Mouse (Mus musculus): Measurements from ENCODE around the gene Tenm2.

The Tenm2 gene

GRCm38 (mm10) chr11:36481086-36481485, 754.7 kb downstream of the Tenm2 start:
- no peak for TF ChIP-seq GATA4 (IDR thresholded peaks at IDR 0.05; ENCODE audit: insufficient replicate concordance, low read length)

GRCm38 (mm10) chr11:36469811-36470551, 765.8 kb downstream of the Tenm2 start:
- no peak for TF ChIP-seq GATA4 (IDR thresholded peaks at IDR 0.05; ENCODE audit: insufficient replicate concordance, low read length)

- no peak for TF ChIP-seq GATA4 (IDR thresholded peaks at IDR 0.05; ENCODE audit: insufficient replicate concordance, low read length)
Measured at GRCm38 (mm10) chr11:36458451-36458850, 777.3 kb downstream of the Tenm2 start.

- TF ChIP-seq GATA4 (IDR thresholded peaks at IDR 0.05; ENCODE audit: insufficient replicate concordance, low read length) = no peak
Measured at GRCm38 (mm10) chr11:36454076-36454475, 781.7 kb downstream of the Tenm2 start.

GRCm38 (mm10) chr11:36452436-36452835, 783.3 kb downstream of the Tenm2 start:
- no peak for TF ChIP-seq GATA4 (IDR thresholded peaks at IDR 0.05; ENCODE audit: insufficient replicate concordance, low read length)

GRCm38 (mm10) chr11:36446351-36446750, 789.4 kb downstream of the Tenm2 start:
- no peak for TF ChIP-seq GATA4 (IDR thresholded peaks at IDR 0.05; ENCODE audit: insufficient replicate concordance, low read length)

- TF ChIP-seq GATA4 (IDR thresholded peaks at IDR 0.05; ENCODE audit: insufficient replicate concordance, low read length) = no peak
Measured at GRCm38 (mm10) chr11:36443821-36444220, 791.9 kb downstream of the Tenm2 start.

- TF ChIP-seq GATA4 (IDR thresholded peaks at IDR 0.05; ENCODE audit: insufficient replicate concordance, low read length) = no peak
Measured at GRCm38 (mm10) chr11:36441801-36442200, 794.0 kb downstream of the Tenm2 start.

- TF ChIP-seq GATA4 (IDR thresholded peaks at IDR 0.05; ENCODE audit: insufficient replicate concordance, low read length) = no peak
Measured at GRCm38 (mm10) chr11:36436251-36436650, 799.5 kb downstream of the Tenm2 start.

- no peak for TF ChIP-seq GATA4 (IDR thresholded peaks at IDR 0.05; ENCODE audit: insufficient replicate concordance, low read length)
Measured at GRCm38 (mm10) chr11:36428947-36429346, 806.8 kb downstream of the Tenm2 start.

- no peak for TF ChIP-seq GATA4 (IDR thresholded peaks at IDR 0.05; ENCODE audit: insufficient replicate concordance, low read length)
Measured at GRCm38 (mm10) chr11:36424959-36425358, 810.8 kb downstream of the Tenm2 start.

GRCm38 (mm10) chr11:36420047-36420446, 815.7 kb downstream of the Tenm2 start:
- TF ChIP-seq GATA4 (IDR thresholded peaks at IDR 0.05; ENCODE audit: insufficient replicate concordance, low read length) = no peak

GRCm38 (mm10) chr11:36415244-36415643, 820.5 kb downstream of the Tenm2 start:
- TF ChIP-seq GATA4 (IDR thresholded peaks at IDR 0.05; ENCODE audit: insufficient replicate concordance, low read length) = no peak

GRCm38 (mm10) chr11:36410881-36411280, 824.9 kb downstream of the Tenm2 start:
- no peak for TF ChIP-seq GATA4 (IDR thresholded peaks at IDR 0.05; ENCODE audit: insufficient replicate concordance, low read length)

- TF ChIP-seq GATA4 (IDR thresholded peaks at IDR 0.05; ENCODE audit: insufficient replicate concordance, low read length) = no peak
Measured at GRCm38 (mm10) chr11:36395803-36396710, 839.7 kb downstream of the Tenm2 start.

- TF ChIP-seq GATA4 (IDR thresholded peaks at IDR 0.05; ENCODE audit: insufficient replicate concordance, low read length) = no peak
Measured at GRCm38 (mm10) chr11:36384696-36385095, 851.1 kb downstream of the Tenm2 start.
